Mouse (Mus musculus): ENCODE results near the gene Snrpc.

Snrpc gene

DNA sequence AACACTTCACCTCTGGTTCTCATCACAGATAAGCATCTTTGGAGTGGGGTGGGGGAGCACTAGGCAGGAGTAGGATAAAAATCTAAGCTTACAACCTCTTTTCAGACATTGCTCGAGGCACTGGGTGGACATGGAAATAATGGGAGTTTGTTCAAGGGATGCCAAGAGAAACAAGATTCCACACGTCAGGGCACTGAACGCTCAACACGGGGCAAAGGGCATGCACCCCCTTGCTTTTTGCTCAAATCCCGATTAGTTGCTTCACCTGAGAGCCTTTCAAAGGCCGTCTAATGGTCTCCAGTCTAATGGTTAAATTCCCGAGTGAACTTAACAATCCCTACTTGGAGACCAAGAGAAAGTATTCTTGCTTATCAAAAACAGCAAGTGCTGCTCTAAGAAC is 18.9 kb upstream of the Snrpc start:
- in situ Hi-C loops (cut with MboI; ENCODE audit: unreplicated experiment in 2 of 2) = no loop called here

DNA sequence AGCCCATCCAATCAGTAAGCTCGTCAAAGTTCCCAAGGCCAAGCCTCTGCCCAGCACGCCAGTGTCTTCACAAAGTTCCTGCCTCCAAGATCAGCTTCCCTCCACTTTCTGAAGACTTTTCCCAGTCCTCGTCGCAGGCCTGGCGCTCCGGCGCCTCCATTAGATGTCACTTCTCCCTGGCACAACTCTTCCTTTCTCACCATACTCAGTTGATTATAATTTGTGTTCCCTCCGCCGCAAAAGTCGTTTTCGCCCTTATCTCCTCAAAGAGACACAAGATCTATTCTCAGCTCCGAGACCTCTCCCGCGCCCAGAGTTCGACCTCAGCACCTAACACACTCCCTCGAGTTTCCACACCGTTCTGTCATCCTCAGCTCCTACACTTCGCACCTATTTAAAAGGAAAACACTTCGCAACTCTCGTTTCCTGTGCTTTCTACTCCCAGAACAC is 18.4 kb upstream of the Snrpc start:
- in situ Hi-C loops (cut with MboI; ENCODE audit: unreplicated experiment in 2 of 2) = no loop called here

- in situ Hi-C loops (cut with MboI; ENCODE audit: unreplicated experiment in 2 of 2) = no loop called here
These were observed 17.9 kb upstream of the Snrpc start for GRCm38 (mm10) chr17:27819971-27820567.

GRCm38 (mm10) chr17:27820568-27821406 is 17.2 kb upstream of the Snrpc start, which contains the start of gene D17Wsu92e:
D17Wsu92e (minus strand) TSS chr17:27820648.
- in situ Hi-C loops (cut with MboI; ENCODE audit: unreplicated experiment in 2 of 2) = no loop called here

GRCm38 (mm10) chr17:27821407-27822338 is 16.3 kb upstream of the Snrpc start:
- in situ Hi-C loops (cut with MboI; ENCODE audit: unreplicated experiment in 2 of 2) = no loop called here

DNA sequence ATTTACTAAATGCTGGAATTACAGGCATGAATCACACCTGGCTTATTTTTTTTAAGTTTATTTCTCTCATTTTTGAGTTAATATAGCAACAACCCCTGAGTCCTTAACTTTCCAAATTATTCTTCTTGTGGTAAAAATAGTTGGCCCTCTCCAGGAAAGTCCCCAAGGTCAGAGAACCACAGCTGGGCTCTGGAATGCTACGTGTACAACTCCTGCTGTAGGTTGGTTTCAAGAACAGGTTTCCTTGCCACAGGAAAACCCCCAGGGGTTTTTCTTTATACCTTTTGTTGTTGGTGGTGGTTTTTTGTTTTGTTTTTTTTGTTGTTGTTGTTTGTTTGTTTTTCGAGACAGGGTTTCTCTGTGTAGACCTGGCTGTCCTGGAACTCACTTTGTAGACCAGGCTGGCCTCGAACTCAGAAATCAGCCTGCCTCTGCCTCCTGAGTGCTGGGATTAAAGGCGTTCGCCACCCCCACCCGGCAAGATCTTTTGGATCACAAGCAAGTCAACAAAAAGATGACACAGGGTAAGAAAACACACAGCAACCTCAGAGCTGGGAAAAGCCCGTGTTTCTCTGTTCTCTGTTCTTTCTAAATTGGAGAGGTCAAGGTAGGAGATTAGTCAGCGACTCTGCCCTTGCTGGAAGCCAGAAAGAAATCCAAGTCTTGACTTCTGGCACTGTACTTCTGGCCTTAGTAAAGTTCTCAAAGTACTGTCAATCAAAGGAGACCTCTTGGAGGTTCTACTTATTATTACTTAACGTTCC is 14.6 kb upstream of the Snrpc start:
- in situ Hi-C loops (cut with MboI; ENCODE audit: unreplicated experiment in 2 of 2) = no loop called here

GRCm38 (mm10) chr17:27824941-27825340 is 13.0 kb upstream of the Snrpc start:
- in situ Hi-C loops (cut with MboI; ENCODE audit: unreplicated experiment in 2 of 2) = no loop called here

DNA sequence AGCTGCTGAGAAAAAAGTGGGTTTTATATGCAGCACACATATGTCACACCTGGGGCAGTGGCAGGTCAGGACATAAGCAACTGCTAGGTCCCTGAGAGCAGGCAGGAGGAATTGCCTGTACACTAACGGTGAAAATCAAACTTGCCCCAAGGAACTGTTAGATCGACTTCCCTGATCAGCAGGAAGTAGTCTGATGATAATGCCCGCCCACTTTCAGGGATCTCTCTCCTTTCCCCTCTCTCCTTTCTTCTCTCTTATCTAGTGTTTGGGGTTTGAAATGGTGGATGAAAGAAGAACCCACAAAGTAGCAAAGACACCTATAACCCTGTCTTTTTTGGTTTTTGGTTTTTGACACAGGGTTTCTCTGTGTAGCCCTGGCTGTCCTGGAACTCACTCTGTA is 12.4 kb upstream of the Snrpc start:
- in situ Hi-C loops (cut with MboI; ENCODE audit: unreplicated experiment in 2 of 2) = no loop called here

DNA sequence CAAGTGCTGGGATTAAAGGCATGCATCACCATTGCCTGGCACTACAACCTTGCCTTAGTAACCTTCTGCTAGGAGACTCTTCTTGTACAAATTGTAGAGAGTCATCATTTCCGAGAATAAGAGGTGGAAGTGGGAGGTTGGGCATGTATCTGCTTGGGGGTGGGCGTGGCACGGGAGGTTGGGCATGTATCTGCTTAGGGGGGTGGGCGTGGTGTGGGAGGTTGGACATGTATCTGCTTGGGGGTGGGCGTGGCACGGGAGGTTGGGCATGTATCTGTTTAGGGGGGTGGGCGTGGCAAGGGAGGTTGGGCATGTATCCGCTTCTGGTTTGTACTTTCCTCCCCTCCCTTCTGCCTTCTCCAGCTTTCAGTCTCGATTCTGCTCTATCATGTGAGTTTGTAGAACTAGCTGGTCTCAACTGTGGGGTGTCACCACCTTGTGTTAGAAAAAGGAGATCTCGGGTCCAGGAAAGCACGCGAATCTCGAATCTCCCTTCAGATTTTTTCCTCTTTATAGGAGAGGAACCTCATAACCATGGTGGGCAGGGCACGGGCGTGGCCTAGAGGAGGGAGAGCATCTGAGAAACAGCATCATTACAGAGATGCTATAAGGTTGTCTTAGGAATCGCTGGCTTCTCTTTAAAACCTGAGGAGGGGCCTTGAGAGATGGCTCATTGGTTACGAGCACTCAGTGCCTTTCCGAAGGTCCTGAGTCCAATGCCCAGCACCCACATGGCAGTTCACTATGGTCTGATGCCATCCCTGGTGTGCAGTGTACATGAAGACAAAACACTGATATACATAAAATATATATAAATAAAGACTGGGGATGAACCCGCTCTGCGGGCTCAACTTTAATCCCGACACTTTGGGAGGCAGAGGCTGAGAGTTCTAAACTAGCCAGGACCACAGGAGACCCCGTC is 11.7 kb upstream of the Snrpc start:
- in situ Hi-C loops (cut with MboI; ENCODE audit: unreplicated experiment in 2 of 2) = no loop called here

DNA sequence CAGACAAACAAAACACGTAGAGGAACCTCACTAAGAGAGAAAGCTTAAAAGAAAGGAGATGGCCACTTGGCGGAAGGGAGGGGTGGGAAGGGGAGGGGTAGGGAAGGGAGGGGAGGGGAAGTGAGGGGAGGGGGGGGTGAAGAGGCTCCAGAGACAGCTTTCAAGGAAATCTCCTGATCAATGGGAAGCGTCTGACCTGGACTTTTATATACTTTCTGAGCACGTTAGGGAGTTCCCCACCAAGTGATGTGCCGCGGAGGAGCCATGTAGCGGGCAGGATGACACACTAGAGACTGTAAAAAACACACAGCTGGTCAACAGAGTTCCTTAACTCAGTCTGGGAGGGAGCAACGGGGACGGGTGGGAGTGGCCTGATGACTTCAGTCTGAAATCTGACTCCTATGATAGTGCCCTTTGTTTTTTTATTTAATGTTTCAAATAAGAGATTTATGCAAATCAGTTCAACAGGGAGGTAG is 11.0 kb upstream of the Snrpc start:
- in situ Hi-C loops (cut with MboI; ENCODE audit: unreplicated experiment in 2 of 2) = no loop called here

DNA sequence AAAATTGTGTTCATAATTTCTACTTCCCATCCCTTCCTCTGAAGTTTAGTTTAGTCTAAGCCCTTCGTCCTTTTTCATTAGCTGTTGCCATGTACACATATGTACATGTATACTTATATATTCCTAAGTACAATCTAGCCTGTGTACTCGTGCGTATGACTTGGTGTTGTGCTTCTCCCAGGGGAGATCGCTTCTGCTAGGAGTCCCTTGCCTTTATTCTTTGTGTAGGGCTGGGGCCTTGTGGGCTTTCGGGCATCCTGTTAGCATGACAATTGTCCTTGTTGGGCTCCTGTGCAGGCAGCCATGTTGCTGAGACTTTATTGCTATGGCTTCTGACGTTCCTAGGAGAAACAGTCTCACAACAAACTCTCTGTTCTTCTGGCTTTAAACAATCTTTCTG is 10.4 kb upstream of the Snrpc start:
- in situ Hi-C loops (cut with MboI; ENCODE audit: unreplicated experiment in 2 of 2) = no loop called here

DNA sequence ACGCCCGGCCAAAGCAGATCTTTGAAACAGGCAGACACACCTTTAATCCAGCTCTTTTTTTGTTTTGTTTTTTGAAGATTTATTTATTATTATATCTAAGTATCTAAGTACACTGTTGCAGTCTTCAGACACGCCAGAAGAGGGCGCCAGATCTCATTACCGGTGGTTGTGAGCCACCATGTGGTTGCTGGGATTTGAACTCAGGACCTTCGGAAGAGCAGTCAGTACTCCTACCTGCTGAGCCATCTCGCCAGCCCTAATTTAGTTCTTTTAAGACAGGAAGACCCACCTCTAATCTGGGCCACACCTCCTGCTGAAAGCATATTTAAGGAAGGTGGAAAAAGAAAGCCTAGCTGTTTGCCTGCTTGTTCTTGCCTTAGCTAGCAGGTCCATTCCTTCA is 7.5 kb upstream of the Snrpc start:
- in situ Hi-C loops (cut with MboI; ENCODE audit: unreplicated experiment in 2 of 2) = no loop called here

DNA sequence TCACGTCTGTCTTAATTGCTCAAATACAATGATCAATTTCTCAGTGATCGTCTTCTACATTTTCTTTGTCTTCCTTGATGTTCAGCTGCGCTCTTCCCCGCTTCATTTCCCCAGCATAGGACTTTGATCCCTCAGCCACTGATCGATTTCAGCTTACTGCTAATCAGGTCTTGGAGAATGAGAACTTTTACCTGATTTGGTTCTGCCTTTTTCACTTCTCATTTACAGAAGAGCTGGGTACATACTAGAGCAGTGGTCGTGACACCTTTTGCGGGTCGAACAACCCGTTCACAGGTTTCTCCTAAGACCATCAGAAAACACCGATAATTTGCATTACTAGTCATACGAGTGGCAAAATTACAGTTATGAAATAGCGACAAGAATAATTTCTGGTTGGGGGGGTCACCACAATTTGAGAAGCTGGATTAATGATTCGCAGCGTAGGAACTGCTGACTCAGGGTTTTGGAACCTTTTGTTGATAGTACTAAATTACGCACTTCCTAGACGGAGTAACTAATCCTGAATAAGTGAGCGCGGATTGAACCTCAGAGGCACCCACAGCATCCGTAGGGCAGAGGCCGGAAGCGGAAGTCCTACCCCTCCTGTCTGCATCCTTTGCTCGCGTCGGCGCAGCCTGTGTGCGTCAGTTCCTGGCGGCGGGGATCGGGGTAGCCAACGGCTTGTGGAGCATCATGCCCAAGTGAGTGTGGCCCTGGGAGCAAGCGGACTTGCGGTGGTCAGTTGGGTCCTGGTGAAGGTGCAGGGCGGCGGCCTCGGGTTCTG is 1.7 kb downstream of the Snrpc start:
- in situ Hi-C loops (cut with MboI; ENCODE audit: unreplicated experiment in 2 of 2) = loop anchor here (5.0 kb wide), 1 partner anchor 68 kb away; the partner anchor contains the start of genes Anks1 (in 2 of the 2) and Taf11 (in 2 of the 2)

DNA sequence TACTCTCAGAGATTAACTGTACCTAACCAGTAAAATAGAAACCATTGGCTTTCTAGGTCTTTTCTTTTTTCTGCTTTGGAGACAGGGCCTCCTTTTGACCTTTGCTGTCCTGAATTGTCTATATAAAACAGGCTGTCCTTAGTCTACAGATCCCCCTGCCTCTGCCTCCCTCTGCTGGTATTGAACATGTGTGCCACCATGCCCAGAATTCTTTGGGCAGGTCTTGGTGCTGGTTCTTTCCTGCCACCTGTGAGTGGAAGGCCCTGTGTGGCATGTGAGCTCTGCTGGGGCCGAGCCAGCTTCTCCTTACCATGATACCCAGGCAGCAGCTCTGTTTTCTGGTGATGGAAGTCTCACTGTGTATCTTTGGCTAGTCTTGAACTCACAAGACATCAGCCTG is 10.4 kb downstream of the Snrpc start:
- in situ Hi-C loops (cut with MboI; ENCODE audit: unreplicated experiment in 2 of 2) = no loop called here

DNA sequence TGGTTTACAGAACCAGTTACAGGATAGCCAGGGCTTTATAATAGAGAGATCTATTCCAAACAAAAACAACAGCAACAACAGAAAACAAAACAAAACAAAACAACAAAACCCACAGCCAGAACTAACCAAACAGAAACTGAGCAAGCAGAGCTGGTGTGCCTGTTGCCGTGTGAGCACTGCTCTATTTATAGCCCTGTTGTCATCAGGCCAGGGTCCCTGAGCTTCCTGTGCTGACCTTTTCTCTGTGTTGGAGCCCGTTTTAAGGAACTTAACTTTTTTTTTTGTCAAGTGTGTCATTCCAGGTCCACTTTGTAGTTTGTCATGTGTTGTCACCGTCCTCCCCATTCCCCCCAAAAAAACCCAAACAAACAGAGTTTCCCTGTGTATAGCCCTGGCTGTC is 13.1 kb downstream of the Snrpc start:
- in situ Hi-C loops (cut with MboI; ENCODE audit: unreplicated experiment in 2 of 2) = no loop called here

DNA sequence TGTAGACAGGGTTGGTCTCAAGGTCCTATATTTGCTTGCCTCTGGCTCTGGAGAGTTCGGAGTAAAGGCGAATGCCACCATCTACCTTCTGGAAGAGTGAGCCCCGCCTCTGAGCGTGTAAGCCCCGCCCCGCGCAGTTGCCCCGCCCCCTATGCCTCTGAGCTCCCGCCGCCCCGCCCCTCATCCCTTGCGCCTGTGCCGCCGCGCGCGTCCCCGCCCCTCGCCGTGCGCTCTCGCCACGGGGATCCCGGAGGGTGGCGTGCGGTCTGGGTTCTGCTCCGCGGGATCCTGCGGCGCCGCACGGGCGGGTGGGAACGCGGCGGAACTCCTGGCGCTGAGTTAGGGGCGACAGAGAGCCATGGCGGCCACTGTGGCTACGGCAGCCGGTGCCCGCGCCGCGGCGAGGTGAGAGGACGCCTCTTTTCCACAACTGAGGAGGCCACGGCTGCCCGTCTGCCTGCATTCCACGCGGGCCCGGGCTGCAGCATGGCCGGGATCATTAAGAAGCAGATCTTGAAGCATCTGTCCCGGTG is 18.4 kb downstream of the Snrpc start, which contains the start of gene Uhrf1bp1:
Uhrf1bp1 (plus strand) TSS at position 177 of the 533 bp plus-strand sequence.
- in situ Hi-C loops (cut with MboI; ENCODE audit: unreplicated experiment in 2 of 2) = no loop called here

DNA sequence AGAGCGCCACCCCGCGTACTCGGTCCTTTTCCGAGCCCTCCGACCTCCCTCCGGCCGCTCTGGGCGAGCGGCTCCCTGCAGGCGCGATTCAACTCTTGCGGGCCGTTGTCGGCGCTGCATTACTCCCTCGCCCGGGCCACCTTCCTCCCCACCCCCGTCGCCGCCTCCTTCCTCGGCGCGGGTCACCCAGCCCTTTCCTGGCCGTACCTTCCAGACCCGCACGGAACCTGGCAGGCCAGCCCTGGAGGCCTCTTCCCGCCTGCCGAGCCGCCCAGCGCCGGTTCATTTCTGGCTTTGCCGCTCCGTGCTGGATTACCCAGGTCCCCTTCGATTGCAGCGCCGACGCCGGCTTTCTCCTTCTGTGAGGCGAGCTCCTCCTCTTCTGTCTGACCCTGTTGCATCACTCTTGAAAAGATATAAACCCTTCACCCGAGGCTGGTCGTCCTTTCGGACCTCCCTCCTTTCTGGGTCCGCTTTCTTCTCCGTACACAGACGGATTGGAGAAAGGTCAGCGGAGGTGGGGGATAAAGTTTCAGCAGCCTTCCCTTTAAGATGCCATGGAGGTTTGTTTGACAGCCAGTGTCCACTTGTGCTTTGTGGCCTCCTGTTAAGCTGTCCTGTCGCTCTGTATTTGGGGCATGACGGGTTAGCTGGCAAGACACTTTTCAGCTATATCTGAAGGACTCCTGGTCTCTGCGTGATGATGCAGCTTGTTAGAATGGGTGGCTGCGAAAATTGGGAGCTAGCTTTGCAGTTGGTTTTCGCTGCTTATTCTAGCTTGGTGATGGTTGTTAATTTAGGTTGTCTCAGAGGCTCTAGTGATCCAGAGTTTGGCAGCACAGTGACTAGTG is 19.1 kb downstream of the Snrpc start:
- in situ Hi-C loops (cut with MboI; ENCODE audit: unreplicated experiment in 2 of 2) = no loop called here

Measured in v-Abl transformed pro-B cells (cell line).